Mouse (Mus musculus): ENCODE measurements around the gene Cep55.

- no peak for TF ChIP-seq CTCF (IDR thresholded peaks at IDR 0.05; ENCODE audit: extremely low read depth, insufficient read depth, low read length)
- no peak for TF ChIP-seq POLR2A (IDR thresholded peaks at IDR 0.05; ENCODE audit: extremely low read depth, insufficient read depth, low read length)
Observed at GRCm38 (mm10) chr19:38063201-38063600, 8.4 kb downstream of the Cep55 start.

Data from cortical plate, adult 2 months (tissue).